Mouse (Mus musculus) B cell, adult 2 months (primary cell): ENCODE measurements at regions not wholly inside any gene's neighbourhood (a gene's known extent, or its start where the extent isn't known, plus 50 kb on each side); places are given as distances from the start of the nearest gene placed in this dataset.

Experiments used
- DNase-seq, 2 experiments: peaks; one replicate each; pipeline ENCODE4 v3.0.0; 2022

- no peak for DNase-seq
These were observed 206.2 kb upstream of the Prok2 start for GRCm38 (mm10) chr6:99932405-99932804.

GRCm38 (mm10) chr6:99931588-99931987, 205.4 kb upstream of the Prok2 start:
- DNase-seq, result no peak

- DNase-seq, result no peak
These were observed 204.1 kb upstream of the Prok2 start for GRCm38 (mm10) chr6:99930316-99930715.

GRCm38 (mm10) chr6:99927933-99928555, 201.9 kb upstream of the Prok2 start:
- DNase-seq, result no peak

DNA sequence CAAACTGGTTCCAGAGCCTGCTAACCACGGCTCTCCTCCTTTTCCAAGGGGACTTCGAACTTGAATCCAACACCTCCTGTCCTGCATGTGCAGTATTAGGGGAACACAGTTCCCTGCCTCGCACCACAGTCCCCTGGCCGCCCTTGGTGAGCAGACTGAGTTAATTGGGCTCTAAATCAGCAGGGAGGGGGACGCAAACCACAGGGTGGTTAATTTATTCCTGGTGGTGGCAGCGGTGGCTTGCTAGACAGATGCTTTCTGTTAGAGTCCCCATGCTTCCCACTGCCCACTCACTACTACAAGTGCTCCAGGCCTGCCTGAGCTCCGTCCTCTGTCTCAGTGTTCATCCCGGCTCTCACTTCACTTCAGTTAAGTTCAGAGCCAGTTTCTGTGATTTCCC, 198.0 kb upstream of the Prok2 start:
- no peak for DNase-seq

DNA sequence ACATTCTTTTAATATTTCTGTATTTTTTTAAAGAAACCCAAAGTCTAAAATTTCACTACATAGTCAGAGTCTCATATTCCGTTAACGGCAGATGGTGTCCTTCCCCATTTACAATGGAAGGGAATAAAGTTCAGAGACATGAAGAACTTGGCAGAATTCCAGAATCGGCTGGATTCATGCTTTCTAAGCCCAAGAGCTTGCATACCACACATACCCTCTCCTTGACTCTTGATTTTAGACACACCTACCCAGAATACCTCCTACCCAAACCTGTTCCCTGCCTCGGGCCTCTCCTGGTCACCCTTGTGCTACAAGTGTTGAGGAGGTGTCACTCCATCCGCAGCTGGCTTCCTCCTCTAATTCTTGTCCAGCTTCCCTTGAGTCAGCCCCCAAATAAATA, 195.8 kb upstream of the Prok2 start:
- no peak for DNase-seq

GRCm38 (mm10) chr6:99919816-99920562, 193.8 kb upstream of the Prok2 start:
- no peak for DNase-seq

- DNase-seq, result no peak
These were observed 192.2 kb upstream of the Prok2 start for GRCm38 (mm10) chr6:99918351-99918750.

DNA sequence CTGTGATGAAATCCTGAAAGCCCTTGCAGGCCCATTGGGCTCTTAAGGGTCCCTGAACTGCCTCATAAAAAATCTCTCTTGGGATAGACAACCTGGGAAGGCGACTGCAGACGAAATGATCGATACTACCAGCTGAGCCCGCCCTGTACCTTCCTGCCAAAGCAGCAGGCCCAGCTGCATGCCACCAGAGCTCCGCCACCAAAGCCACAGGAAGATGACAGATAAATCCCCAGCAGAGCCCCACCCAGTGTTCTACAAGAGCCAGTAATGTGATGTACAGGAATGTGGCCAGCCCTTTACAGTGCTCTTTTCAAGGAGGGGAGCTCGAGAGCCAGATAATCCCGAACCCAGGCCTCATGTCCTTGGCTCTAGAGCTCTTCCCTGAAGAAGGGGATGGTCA, 183.7 kb upstream of the Prok2 start:
- DNase-seq, result no peak

DNA sequence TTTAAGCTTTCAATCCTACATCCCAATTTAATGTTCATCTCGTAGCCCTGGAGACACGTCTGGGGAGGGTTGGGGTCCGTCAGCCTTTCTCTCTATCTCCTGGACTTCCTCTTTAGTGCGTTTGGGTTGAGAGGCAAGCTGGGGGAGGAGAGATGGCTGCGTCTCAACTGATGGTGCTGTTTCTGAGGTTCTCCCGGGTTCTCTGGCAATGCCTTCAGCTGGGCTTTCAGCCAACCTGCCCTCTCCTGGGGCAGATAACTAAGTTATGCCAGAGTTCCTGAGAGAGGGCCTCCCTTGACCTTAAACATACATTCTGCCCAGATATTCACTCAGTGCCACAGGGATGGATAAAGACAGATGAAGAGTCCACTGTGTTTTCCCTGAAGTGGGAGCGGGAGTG, 183.3 kb upstream of the Prok2 start:
- DNase-seq, result no peak

GRCm38 (mm10) chr6:99908066-99908465, 181.9 kb upstream of the Prok2 start:
- DNase-seq, result no peak

- no peak for DNase-seq
These were observed 179.0 kb upstream of the Prok2 start for GRCm38 (mm10) chr6:99905194-99905593.

DNA sequence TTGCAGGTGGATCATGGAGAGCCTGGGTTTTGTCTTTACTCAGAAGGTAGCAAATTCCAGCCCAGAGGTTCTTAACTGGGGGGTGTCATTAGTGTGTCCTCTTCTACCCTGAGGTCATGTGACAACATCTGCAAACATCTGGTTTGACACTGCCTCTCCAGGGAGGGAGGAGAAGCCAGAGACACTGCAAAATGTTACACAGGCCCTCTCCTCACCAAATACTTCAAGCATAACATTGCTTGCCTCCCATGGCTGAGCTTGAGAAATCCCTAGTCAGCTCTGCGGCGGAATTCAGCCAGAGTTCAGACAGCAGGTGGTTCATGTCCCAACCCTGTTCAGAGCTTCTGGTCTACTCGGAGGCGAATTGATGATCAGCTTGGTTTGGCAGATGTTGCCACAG, 178.4 kb upstream of the Prok2 start:
- DNase-seq, result no peak

GRCm38 (mm10) chr6:99904044-99904443, 177.9 kb upstream of the Prok2 start:
- peak in 1 of 2 experiments; percentile 3 for DNase-seq

GRCm38 (mm10) chr6:99901564-99901963, 175.4 kb upstream of the Prok2 start:
- DNase-seq, result no peak

- DNase-seq, result no peak
These were observed 175.0 kb upstream of the Prok2 start for GRCm38 (mm10) chr6:99901146-99901545.

- DNase-seq, result no peak
These were observed 173.5 kb upstream of the Prok2 start for GRCm38 (mm10) chr6:99899704-99900103.

- DNase-seq, result no peak
These were observed 171.9 kb upstream of the Prok2 start for GRCm38 (mm10) chr6:99898077-99898476.

DNA sequence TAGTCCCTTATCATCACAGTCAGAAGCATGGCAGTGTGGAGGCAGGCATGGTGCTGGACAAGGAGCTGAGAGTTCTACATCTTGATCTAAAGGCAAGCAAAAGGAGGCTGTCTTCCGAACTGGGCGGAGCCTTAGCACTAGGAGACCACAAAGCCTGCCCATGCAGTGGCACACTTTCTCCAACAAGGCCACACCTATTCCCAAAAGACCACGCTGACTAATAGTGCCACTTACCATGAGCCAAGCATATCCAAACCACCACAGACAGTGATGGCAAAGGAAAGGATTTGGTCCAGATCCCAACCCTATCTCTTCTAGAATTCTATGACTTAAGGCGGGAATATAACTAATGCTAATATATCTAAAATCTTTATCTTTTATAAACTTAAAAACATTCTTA, 169.4 kb upstream of the Prok2 start:
- no peak for DNase-seq

DNA sequence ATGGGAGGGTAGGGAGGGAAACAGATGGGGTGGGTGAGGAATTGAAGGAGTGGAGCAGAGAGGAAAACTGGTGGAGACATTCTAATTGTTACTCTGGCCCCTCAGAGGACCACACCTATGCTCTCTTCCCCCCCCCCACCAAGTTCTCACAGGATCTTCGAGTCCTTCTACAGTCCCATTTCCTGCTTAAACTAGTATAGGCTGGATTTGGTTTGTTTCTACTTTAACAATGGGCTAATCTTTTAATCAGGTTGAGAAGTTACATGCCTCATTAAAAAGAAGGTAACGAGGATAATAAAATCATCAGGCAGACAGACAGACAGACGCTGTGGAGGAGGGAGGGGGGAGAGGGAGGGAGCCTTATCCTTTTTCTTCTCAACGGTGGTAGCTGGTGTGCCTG, 167.7 kb upstream of the Prok2 start:
- no peak for DNase-seq

GRCm38 (mm10) chr6:99892204-99892603, 166.0 kb upstream of the Prok2 start:
- DNase-seq, result no peak

GRCm38 (mm10) chr6:99891790-99892189, 165.6 kb upstream of the Prok2 start:
- no peak for DNase-seq

GRCm38 (mm10) chr6:99890805-99891204, 164.6 kb upstream of the Prok2 start:
- DNase-seq, result no peak

DNA sequence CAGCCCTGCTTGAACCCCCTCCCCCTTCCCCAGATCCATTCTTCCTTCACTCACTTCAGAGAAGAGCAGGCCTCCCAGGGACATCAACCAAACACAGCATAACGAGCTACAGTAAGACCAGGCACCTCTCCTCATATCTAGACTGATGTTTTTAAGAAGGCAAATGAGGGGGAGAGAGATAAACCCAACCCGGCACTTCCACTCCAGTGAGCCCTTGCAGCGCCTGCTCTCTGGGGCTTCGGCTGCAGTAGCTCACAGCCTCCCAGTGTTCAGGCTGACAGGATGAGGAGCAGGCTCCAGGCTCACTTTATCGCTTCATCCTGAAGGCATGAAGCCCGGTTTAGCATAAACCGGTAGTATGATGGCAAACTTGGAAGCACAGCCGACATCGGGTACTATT, 162.9 kb upstream of the Prok2 start:
- no peak for DNase-seq

- no peak for DNase-seq
These were observed 161.7 kb upstream of the Prok2 start for GRCm38 (mm10) chr6:99887904-99888303.
